13 mouse cellular contexts compared by ENCODE assay signal in genomic region chr19:57451762-57452161, GRCm38 (mm10).
"Had no signal": no experiment of that assay in that cellular context is flagged by ENCODE, and none has a peak within 500 bp of the region (broad histone marks: within the 10 kb centered on the region; RNA-seq: fewer than 3 reads in every experiment).

No protein-coding gene starts in this region.

- H3K9me3 ChIP-seq: liver, embryonic 13.5 days; midbrain, embryonic 12.5 days; midbrain, embryonic 15.5 days; neural tube, embryonic 12.5 days; neural tube, embryonic 15.5 days had no signal

- H3K9ac ChIP-seq: liver, embryonic 13.5 days; midbrain, embryonic 12.5 days; midbrain, embryonic 15.5 days; neural tube, embryonic 12.5 days; neural tube, embryonic 15.5 days had no signal

- H3K27ac ChIP-seq: liver, embryonic 13.5 days; midbrain, embryonic 12.5 days; neural tube, embryonic 12.5 days had no signal

- H3K27me3 ChIP-seq: liver, embryonic 13.5 days; midbrain, embryonic 12.5 days; midbrain, embryonic 15.5 days; neural tube, embryonic 12.5 days had no signal

- DNase-seq: kidney, adult 9 months; kidney, postnatal 14 days; kidney, postnatal 4 days; liver, embryonic 13.5 days; lung, adult 2 months; lung, postnatal 14 days; lung, postnatal 4 days; thymus, adult 18-20 months; thymus, postnatal 36 days had no signal

- H3K36me3 ChIP-seq: liver, embryonic 13.5 days; midbrain, embryonic 12.5 days; midbrain, embryonic 15.5 days; neural tube, embryonic 12.5 days; neural tube, embryonic 15.5 days had no signal
